Mouse (Mus musculus): ENCODE data around the gene Tmem135.

GRCm38 (mm10) chr7:89437589-89437988 is 33.6 kb upstream of the Tmem135 start:
- no peak for TF ChIP-seq POLR2A (IDR thresholded peaks at IDR 0.05; ENCODE audit: insufficient read depth, low read depth, low read length)
- TF ChIP-seq CTCF (IDR thresholded peaks at IDR 0.05): peak; percentile 86
- TF ChIP-seq EP300 (IDR thresholded peaks at IDR 0.05; ENCODE audit: insufficient read depth, low read depth, low read length): no peak

Data from heart, adult 2 months (tissue).